Mouse (Mus musculus): Measurements from ENCODE around the gene Nat8f6.
"Not testable (repeated sequence)": the region's sequence is repeated elsewhere in the genome, so short reads cannot be mapped to it uniquely, and the experiment has no call there.

The Nat8f6 gene

DNA sequence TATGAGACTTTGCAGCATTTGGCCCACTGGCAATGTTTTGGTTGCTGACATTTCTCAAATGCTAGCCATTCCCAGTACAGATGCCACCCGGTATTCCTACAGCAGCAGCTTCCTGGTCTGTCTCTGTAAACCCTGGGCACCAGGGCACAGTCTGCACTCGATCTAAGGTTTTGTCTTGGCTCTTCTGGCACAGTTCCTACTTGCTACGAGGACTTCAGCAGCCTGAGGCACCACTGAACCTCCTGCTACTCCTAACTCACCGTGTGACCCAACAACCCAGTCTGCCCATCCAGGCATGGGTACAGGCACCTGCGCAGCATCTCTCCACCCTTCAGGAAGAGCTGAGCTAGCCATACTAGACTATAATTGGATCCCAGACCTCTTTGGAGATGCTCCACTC is 15.3 kb upstream of the Nat8f6 start:
- DNase-seq (ENCODE audit: extremely low spot score), result not testable (repeated sequence)

DNA sequence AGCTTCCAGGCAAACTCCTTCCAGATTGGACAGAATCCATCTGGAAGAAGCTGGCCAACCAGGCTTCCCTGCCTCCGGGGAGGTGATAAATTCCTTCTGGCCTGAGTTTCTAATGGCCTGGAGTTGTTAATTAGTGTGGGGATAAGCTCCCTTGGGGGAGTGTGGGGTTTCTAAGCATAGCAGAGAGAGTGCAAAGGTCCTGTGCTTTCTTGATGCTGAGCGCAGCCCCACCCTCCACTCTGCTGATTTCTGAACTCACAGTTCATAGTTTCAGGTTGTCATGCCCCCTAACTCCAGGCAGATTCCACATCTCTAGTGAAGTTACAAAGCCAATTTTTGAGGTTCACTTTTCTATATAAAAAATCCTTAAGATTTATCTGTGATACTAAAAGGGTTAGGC is 14.3 kb upstream of the Nat8f6 start:
- not testable (repeated sequence) for DNase-seq (ENCODE audit: extremely low spot score)

- not testable (repeated sequence) for DNase-seq (ENCODE audit: extremely low spot score)
Observed at GRCm38 (mm10) chr6:85834504-85835100, 13.8 kb upstream of the Nat8f6 start.

GRCm38 (mm10) chr6:85831796-85832321 is 11.1 kb upstream of the Nat8f6 start, which contains the start of gene Nat8:
Gene Nat8 (minus strand): TSS chr6:85832082.
- no peak for DNase-seq (ENCODE audit: extremely low spot score)

GRCm38 (mm10) chr6:85829462-85829861 is 8.7 kb upstream of the Nat8f6 start:
- no peak for DNase-seq (ENCODE audit: extremely low spot score)

GRCm38 (mm10) chr6:85825886-85826285 is 5.1 kb upstream of the Nat8f6 start:
- DNase-seq (ENCODE audit: extremely low spot score), result no peak

DNA sequence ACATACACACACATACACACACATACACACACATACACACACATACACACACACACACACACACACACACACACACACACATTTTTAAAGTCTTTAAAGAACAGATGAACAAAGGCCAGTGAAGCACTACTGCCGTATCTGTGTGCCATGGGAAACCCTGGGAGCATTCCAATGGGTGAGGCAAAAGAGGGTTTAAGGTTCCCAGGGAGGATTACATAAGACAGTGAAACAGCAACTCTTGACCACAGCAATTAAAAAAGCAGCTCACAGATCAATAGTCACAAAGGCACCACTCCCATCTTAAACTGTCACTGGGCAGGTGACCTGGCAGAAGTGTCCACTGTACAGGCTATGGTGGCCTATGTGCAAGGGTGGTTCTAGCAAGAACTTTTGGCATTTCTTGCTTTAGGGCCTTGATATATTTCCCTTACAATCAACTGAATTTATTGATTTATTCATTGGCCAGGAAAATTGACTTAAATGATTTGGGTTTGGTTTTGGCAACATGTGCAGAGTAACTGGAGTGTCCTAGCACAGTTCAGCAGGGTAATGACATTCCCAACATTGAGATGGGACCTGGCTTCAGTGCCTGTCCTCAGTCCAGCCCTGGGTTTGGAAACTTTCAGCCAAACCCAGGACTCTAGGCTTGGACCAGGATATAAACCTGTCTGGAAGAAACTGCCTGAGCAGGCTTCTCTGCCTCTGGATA is 2.8 kb upstream of the Nat8f6 start:
- DNase-seq (ENCODE audit: extremely low spot score), result no peak

GRCm38 (mm10) chr6:85822286-85822685 is 1.5 kb upstream of the Nat8f6 start:
- DNase-seq (ENCODE audit: extremely low spot score), result no peak

DNA sequence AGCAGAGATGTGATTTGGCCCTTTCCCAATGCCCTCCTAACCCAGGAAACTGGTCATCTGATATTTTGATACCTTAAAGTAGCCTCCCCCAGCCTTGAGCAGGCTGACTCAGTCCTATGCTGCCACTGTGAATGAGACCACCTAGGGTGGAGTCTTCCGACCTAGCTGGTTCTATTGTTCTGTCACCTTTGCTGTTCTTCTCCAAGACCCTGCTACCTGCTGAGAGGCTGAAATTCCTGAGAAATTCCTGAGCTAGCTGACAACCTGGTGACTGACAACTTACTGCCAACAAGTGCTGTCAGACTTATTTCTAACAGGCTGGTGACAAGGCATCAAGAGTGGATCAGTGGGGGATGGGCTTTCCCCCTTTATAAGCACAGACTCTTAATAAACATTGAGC is 2.4 kb downstream of the Nat8f6 start:
- no peak for DNase-seq (ENCODE audit: extremely low spot score)

DNA sequence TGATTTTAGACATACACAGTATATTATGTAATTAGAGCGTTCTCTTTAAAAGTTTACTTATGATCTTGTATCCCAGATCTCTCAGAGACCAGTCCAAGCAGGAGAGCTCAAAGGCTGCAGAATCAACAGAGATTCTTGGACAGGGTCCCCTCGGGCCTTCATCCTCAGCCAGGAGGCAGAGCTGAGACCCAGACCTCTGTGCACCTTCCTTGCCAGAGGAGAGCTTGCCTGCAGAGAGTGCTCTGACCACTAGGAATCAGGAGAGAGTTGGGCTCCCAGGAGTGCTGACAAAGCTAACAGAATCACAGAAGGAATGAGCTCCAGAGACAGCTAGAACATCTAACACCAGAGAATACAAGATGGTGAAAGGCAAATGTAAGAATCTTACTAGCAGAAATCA is 7.4 kb downstream of the Nat8f6 start:
- no peak for DNase-seq (ENCODE audit: extremely low spot score)

- not testable (repeated sequence) for DNase-seq (ENCODE audit: extremely low spot score)
Observed at GRCm38 (mm10) chr6:85810942-85811537, 9.7 kb downstream of the Nat8f6 start.

- not testable (repeated sequence) for DNase-seq (ENCODE audit: extremely low spot score)
Observed at GRCm38 (mm10) chr6:85810514-85810913, 10.2 kb downstream of the Nat8f6 start.

- not testable (repeated sequence) for DNase-seq (ENCODE audit: extremely low spot score)
Observed at GRCm38 (mm10) chr6:85809784-85810183, 11.0 kb downstream of the Nat8f6 start.

DNA sequence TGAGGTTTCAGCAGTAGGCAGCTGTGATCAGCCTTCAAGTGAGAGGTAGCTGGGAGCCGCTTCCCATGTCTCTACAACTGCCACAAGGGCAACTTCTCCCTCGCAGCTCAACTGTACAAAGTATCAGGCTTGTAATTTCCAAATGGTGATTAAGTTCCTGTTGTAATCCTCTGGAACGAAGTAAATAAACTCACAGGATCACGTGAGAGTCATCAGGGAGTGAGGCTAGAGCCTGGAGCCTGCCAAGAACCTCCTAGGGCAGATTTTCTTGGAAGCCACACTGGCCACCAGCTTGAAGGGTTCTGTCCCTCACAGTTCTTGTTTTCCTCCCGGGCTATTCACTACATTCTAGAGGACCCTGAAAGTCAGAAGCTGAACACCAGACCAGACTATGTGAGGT is 17.6 kb downstream of the Nat8f6 start:
- not testable (repeated sequence) for DNase-seq (ENCODE audit: extremely low spot score)

GRCm38 (mm10) chr6:85765532-85765931 is 55.2 kb downstream of the Nat8f6 start, which contains the start of gene Nat8f3:
Gene Nat8f3 (minus strand): TSS chr6:85765754.
- DNase-seq (ENCODE audit: extremely low spot score), result not testable (repeated sequence)

GRCm38 (mm10) chr6:85763127-85764070 is 57.4 kb downstream of the Nat8f6 start:
- DNase-seq (ENCODE audit: extremely low spot score), result not testable (repeated sequence)

DNA sequence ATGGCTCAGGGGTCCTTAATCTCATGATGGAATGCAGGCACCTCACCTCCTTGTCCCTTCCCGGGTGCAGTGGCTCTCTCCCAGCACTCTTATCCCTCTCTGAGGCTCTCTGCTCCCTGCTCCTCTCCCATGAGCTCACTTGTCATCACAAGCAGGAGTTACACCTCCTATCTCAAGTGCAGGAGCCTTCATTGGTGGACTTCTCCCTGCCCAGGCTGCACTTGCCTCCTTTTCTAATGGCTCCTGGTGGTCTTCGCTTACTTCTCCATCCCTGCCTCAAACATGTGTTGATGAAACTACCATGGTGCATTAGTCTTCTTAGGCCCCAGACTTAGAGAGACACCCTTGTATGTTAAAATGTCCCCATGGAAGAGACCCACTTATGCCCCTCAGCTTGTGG is 58.1 kb downstream of the Nat8f6 start:
- DNase-seq (ENCODE audit: extremely low spot score), result not testable (repeated sequence)
